Mouse (Mus musculus) kidney, adult 18-20 months (tissue): ENCODE measurements around the gene P2rx4.
A peak's percentile ranks its signal among the peaks of the same experiment; 100 is the strongest.

Experiments used
- DNase-seq: peaks from one replicate; pipeline ENCODE4 v3.0.0; 2021

The P2rx4 gene

GRCm38 (mm10) chr5:122707276-122708181 is at the start of gene P2rx4:
P2rx4 (plus strand) TSS chr5:122707544.
- DNase-seq: peak; percentile 88

GRCm38 (mm10) chr5:122662501-122662900 is 44.8 kb upstream of the P2rx4 start:
- peak; percentile 7 for DNase-seq

GRCm38 (mm10) chr5:122665036-122665435 is 42.3 kb upstream of the P2rx4 start:
- no peak for DNase-seq

GRCm38 (mm10) chr5:122668981-122669897 is 38.1 kb upstream of the P2rx4 start:
- DNase-seq: no peak

- peak; percentile 30 for DNase-seq
Measured at GRCm38 (mm10) chr5:122671641-122672040, 35.7 kb upstream of the P2rx4 start.

GRCm38 (mm10) chr5:122672298-122672697 is 35.0 kb upstream of the P2rx4 start:
- no peak for DNase-seq

- no peak for DNase-seq
Measured at GRCm38 (mm10) chr5:122676002-122676401, 31.3 kb upstream of the P2rx4 start.

GRCm38 (mm10) chr5:122677983-122678382 is 29.4 kb upstream of the P2rx4 start:
- DNase-seq: no peak

GRCm38 (mm10) chr5:122679881-122680280 is 27.5 kb upstream of the P2rx4 start:
- DNase-seq: no peak

GRCm38 (mm10) chr5:122681276-122681675 is 26.1 kb upstream of the P2rx4 start:
- DNase-seq: no peak

- DNase-seq: no peak
Measured at GRCm38 (mm10) chr5:122683926-122684325, 23.4 kb upstream of the P2rx4 start.

GRCm38 (mm10) chr5:122687391-122687790 is 20.0 kb upstream of the P2rx4 start:
- no peak for DNase-seq

GRCm38 (mm10) chr5:122689153-122689552 is 18.2 kb upstream of the P2rx4 start:
- DNase-seq: no peak

GRCm38 (mm10) chr5:122690486-122690885 is 16.9 kb upstream of the P2rx4 start:
- no peak for DNase-seq

- DNase-seq: no peak
Measured at GRCm38 (mm10) chr5:122693431-122694207, 13.7 kb upstream of the P2rx4 start.

- no peak for DNase-seq
Measured at GRCm38 (mm10) chr5:122695516-122695915, 11.8 kb upstream of the P2rx4 start.

GRCm38 (mm10) chr5:122698041-122698700 is 9.2 kb upstream of the P2rx4 start:
- no peak for DNase-seq

- DNase-seq: no peak
Measured at GRCm38 (mm10) chr5:122698701-122699060, 8.7 kb upstream of the P2rx4 start.

- DNase-seq: no peak
Measured at GRCm38 (mm10) chr5:122700109-122700836, 7.1 kb upstream of the P2rx4 start.

- no peak for DNase-seq
Measured at GRCm38 (mm10) chr5:122700837-122701212, 6.5 kb upstream of the P2rx4 start.

- DNase-seq: peak; percentile 20
Measured at GRCm38 (mm10) chr5:122702156-122702555, 5.2 kb upstream of the P2rx4 start.

GRCm38 (mm10) chr5:122703574-122703973 is 3.8 kb upstream of the P2rx4 start:
- DNase-seq: no peak
